Mouse (Mus musculus) heart, postnatal 0 days (tissue): ENCODE measurements around the gene Stard3. TPM values are rescaled to one million over a fixed set of nuclear protein-coding genes. Genes with fewer than 3 reads are reported as not detected.

ENCODE experiments used
- ATAC-seq: fragments of 200-750 bp; cut with Nextera tagmentation; 2 replicates; pipeline ENCODE4 v1.8.0; 2017; ENCODE audit warnings: low read depth, moderate number of reproducible peaks, moderate library complexity; ENCODE audit not compliant: insufficient read depth
- DNase-seq: peaks from one replicate; pipeline ENCODE4 v3.0.0-alpha.2; 2016; ENCODE audit warnings: low spot score
- H3K27ac ChIP-seq: fragments of 300-500 bp; sonication (generic); 2 replicates; pipeline ENCODE4 v1.5.1; 2014; ENCODE audit warnings: low read depth, mild to moderate bottlenecking
- H3K27me3 ChIP-seq: fragments of 300-500 bp; sonication (generic); 2 replicates; pipeline ENCODE4 v1.6.1; 2014; ENCODE audit warnings: low read length, mixed read lengths; ENCODE audit not compliant: control insufficient read depth, insufficient read depth
- H3K36me3 ChIP-seq: fragments of 300-500 bp; sonication (generic); replicated peaks from 2 replicates; pipeline ENCODE4 v1.6.1; 2014; ENCODE audit warnings: low read length, mixed read lengths; ENCODE audit not compliant: control insufficient read depth, insufficient read depth
- H3K4me1 ChIP-seq: fragments of 300-500 bp; sonication (generic); 2 replicates; pipeline ENCODE4 v1.6.1; 2014; ENCODE audit warnings: antibody characterized with exemption; ENCODE audit not compliant: control insufficient read depth, insufficient read depth
- H3K4me2 ChIP-seq: fragments of 300-500 bp; sonication (generic); 2 replicates; pipeline ENCODE4 v1.6.1; 2014; ENCODE audit warnings: low read depth, mild to moderate bottlenecking, low read length, moderate library complexity
- H3K4me3 ChIP-seq: fragments of 300-500 bp; sonication (generic); 2 replicates; pipeline ENCODE4 v1.5.1; 2014; ENCODE audit warnings: low read depth, low read length
- H3K9ac ChIP-seq: fragments of 300-500 bp; sonication (generic); replicated peaks from 2 replicates; pipeline ENCODE4 v1.6.1; 2014; ENCODE audit warnings: low read depth, low read length, mixed read lengths
- H3K9me3 ChIP-seq: fragments of 300-500 bp; sonication (generic); replicated peaks from 2 replicates; pipeline ENCODE4 v1.6.1; 2016; ENCODE audit warnings: low read length; ENCODE audit not compliant: control insufficient read depth
- CTCF ChIP-seq: IDR thresholded peaks from 2 replicates; pipeline ENCODE4 v1.5.1; 2016; ENCODE audit warnings: antibody characterized with exemption, control low read depth, low read depth
- EP300 ChIP-seq: IDR thresholded peaks from 2 replicates; pipeline ENCODE4 v1.6.1; 2016; ENCODE audit warnings: antibody characterized with exemption, low read depth
- WGBS: fragments of 180-500 bp; shearing (Covaris S2); extraction: QIAGEN DNeasy Blood & Tissue Kit; methylation state at CpG from one replicate; pipeline ENCODE4 v1.1.7; 2014; 5-methylcytosine and 5-hydroxymethylcytosine counted together
- polyA plus RNA-seq: library from polyadenylated mRNA; unstranded; fragments of >200 nt; fragmentation: Nextera tagmentation; extraction: Ambion mirVana; gene quantifications from 2 replicates; pipeline ENCODE4 v1.2.1, GENCODE M21; 2015
- total RNA-seq: library from RNA; depleted of rRNA; stranded (reverse); fragments of >200 nt; gene quantifications from 2 replicates; pipeline ENCODE4 v1.2.3, GENCODE M21; 2014; ENCODE audit warnings: low replicate concordance

Gene Stard3
- total and polyA plus RNA-seq, 2 experiments from 2014 or later = 34.7 to 44.8 TPM

DNA sequence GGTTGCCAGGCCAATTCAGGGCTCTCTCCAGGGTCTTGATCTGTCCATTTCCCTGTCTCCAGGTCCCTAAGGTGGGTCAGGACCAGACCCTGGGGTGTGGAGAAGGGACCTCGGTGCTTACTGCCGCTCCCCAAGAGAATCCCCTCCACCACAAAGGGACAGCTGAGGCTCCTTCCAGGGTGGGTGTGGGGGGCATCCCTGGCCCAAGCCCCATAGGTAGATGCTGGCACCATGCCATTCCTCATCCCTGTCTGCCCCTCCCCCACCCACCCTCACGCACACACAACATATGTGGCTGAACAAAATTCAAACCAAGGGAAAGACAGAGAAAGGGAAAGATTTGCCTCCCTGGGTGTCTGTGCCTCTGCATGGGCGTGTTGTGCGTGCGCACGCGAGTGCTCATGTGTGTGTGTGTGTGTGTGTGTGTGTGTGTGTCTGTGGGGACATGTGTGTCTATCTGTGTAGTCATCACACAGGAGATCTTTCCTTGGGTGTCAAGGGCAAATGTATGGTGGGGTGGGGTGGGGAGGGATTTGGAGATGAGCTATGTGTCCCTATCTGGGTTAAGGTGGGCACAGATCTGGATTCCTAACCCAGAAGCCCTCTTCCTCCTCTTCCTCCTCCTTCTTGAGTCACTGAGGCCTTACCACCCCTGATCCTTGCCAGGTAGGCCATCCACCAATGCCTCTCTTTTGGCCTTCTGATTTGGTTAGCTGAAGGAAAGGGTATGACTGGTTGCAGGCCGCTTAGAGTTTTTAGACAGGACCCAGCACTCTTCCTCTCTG is 28.0 kb upstream of the Stard3 start:
- no peak for TF ChIP-seq EP300
- TF ChIP-seq CTCF = no peak
- Histone ChIP-seq H3K4me2 (no peak overlapping the region), H3K4me1 (peaks cover 16% of the 10 kb centered on the region), H3K4me3 (no peak overlapping the region), H3K9me3 (no peaks in the 10 kb centered on the region), H3K27ac (no peak overlapping the region), H3K27me3 (peaks cover 99% of the 10 kb centered on the region), H3K36me3 (no peaks in the 10 kb centered on the region), H3K9ac (no peak overlapping the region)
- ATAC-seq (no peak), DNase-seq (no peak)
- WGBS = 43% methylated on average over 9 of the region's 9 CpGs

- 43% methylated on average over 2 of the region's 2 CpGs for WGBS
- Histone ChIP-seq H3K4me1 (peaks cover 16% of the 10 kb centered on the region), H3K27ac (no peak overlapping the region), H3K9ac (no peak overlapping the region), H3K27me3 (peaks cover 99% of the 10 kb centered on the region), H3K9me3 (no peaks in the 10 kb centered on the region), H3K4me3 (no peak overlapping the region), H3K36me3 (no peaks in the 10 kb centered on the region), H3K4me2 (no peak overlapping the region)
- TF ChIP-seq EP300 (no peak), CTCF (no peak)
- DNase-seq = no peak
- no peak for ATAC-seq
Measured at GRCm38 (mm10) chr11:98330745-98331204, 27.4 kb upstream of the Stard3 start.

DNA sequence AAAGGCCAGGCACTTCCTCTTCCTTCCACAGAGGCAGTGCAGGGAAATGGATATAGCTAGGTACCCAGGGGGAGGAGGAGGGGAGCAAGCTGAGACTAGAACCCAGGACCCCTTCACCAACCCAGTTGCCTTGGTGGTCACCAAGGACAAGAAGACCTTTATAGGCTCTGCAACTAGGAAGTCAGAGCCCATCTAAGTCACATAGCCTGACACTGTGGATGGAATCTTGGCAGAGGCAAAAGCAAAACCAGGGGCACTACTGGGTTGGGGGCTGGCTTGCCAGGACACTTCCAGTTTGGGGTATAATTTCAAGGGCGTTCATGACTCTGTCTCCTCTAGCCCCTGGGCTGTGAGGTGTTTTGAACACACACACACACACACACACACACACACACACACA is 26.8 kb upstream of the Stard3 start:
- Histone ChIP-seq H3K4me1 (peaks cover 16% of the 10 kb centered on the region), H3K27ac (no peak overlapping the region), H3K9ac (no peak overlapping the region), H3K9me3 (no peaks in the 10 kb centered on the region), H3K4me2 (no peak overlapping the region), H3K4me3 (no peak overlapping the region), H3K27me3 (peaks cover 99% of the 10 kb centered on the region), H3K36me3 (no peaks in the 10 kb centered on the region)
- ATAC-seq (no peak), DNase-seq (no peak)
- TF ChIP-seq CTCF (no peak), EP300 (no peak)
- 40% methylated on average over 1 of the region's 1 CpGs for WGBS

DNA sequence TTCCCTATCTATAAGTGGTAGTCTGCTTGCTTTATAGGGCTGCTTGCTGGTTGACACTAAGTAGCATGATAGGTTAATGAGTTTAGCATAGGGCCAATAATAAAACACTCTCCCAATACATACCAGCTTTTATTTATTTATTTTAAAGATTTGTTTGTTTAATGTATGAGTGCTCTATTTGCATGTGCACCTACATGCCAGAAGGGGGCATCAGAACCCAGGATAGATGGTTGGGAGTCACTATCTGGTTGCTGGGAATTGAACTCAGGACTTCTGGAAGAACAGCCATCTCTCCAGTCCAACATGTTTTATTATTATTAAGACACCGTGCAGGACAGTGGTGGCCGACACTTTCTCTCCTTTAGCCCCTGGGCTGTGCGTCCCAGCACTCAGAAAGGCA is 26.0 kb upstream of the Stard3 start:
- 89% methylated on average over 3 of the region's 3 CpGs for WGBS
- Histone ChIP-seq H3K36me3 (no peaks in the 10 kb centered on the region), H3K4me1 (peaks cover 13% of the 10 kb centered on the region), H3K27me3 (peaks cover 99% of the 10 kb centered on the region), H3K4me2 (no peak overlapping the region), H3K9me3 (no peaks in the 10 kb centered on the region), H3K9ac (no peak overlapping the region), H3K4me3 (no peak overlapping the region), H3K27ac (no peak overlapping the region)
- no peak for TF ChIP-seq EP300
- TF ChIP-seq CTCF = no peak
- DNase-seq (no peak), ATAC-seq (no peak)

GRCm38 (mm10) chr11:98332841-98333240 is 25.3 kb upstream of the Stard3 start:
- WGBS = 61% methylated on average over 4 of the region's 4 CpGs
- Histone ChIP-seq H3K27me3 (peaks cover 99% of the 10 kb centered on the region), H3K4me1 (peaks cover 6% of the 10 kb centered on the region), H3K4me3 (no peak overlapping the region), H3K9me3 (no peaks in the 10 kb centered on the region), H3K36me3 (no peaks in the 10 kb centered on the region), H3K27ac (no peak overlapping the region), H3K9ac (no peak overlapping the region), H3K4me2 (no peak overlapping the region)
- DNase-seq = no peak
- TF ChIP-seq EP300 = no peak
- TF ChIP-seq CTCF = no peak
- ATAC-seq = no peak
